Mouse (Mus musculus) left cerebral cortex, adult 8-10 months (tissue): ENCODE results near the gene Narf. TPM values are rescaled to one million over a fixed set of nuclear protein-coding genes. Genes with fewer than 3 reads are reported as not detected.
A peak's percentile ranks its signal among the peaks of the same experiment; 100 is the strongest.

Source experiments
- DNase-seq, 2 experiments: peaks; one replicate each; pipeline ENCODE4 v3.0.0; 2022; ENCODE audit warnings: low spot score in 2 of 2
- total RNA-seq, 4 experiments: library from RNA; stranded (reverse); gene quantifications; 2 replicates each; pipeline ENCODE4 v1.2.4; 2022

The Narf gene
- total RNA-seq, 4 experiments from 2014 or later = 44.1 to 61.8 (median 51.2) TPM

DNA sequence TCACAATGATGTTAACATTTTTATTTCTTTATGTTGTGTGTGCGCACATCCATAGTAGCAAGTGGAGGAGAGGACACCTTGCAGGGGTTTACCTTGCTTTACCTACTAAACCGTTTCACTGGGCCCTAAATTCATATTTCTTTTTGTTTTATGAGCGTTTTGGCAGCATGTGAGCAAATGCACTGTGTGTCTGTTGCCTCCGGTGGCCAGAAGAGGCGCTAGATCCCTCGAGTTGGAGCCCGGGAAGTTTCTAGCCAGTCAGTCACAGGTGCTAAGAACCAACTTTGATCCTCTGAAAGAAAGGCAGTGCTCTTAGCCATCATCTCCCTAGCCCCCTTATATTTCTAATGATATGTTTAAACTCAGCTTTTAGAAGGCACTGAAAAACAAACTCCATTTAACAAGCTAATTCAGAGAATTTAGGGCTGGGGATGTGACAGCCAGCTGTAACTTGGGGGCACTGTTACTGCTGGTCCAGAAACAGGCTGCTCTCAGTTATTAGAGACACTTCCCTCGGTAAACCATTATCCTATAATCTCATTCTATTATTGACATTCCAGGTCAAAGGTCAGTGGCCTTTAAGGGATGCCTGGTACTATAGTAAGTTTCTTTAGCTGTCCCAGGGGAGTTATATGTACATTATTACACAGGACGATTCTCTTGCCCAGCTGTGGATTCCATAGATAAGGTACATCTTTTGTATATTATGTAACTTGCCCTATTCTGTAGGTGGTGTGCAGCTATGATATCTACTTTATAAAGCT, 1.4 kb upstream of the Narf start:
- no peak for DNase-seq

DNA sequence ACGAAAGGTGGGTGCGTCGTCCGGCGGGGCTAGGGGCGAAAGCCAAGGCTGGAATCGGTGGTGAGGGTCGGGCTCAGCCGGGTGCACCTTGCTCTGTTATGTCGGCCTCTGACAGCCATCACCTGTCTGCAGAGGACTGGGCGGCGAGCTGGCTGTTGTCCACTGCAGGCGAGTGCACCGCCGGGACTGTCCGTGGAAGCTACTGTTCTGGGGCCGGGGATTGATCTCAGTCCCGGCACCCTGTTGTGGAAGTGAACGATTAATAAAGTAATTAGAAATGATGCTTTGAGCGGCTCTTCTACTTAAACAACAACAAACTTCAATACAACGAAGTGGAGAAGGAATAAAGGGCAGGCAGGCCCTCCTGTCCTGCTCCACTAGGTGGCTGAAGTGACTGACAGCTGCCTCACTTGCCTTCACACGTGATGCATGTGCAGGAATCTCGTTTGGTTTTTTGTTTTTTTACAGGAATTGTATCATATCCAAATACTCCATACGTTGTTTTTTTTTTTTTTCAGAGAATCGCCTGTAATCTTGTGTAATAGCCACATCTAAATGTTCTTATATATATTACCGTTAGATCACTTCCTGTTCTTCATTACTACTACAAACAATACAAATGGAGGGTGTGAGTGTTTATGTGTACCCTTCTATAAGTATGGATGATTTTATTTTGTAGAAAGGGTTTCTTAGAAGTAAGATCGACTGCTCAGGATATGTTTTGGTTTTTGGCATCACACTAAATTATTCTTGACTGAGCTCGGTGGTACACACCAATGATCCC, 484 bp downstream of the Narf start:
- no peak for DNase-seq

DNA sequence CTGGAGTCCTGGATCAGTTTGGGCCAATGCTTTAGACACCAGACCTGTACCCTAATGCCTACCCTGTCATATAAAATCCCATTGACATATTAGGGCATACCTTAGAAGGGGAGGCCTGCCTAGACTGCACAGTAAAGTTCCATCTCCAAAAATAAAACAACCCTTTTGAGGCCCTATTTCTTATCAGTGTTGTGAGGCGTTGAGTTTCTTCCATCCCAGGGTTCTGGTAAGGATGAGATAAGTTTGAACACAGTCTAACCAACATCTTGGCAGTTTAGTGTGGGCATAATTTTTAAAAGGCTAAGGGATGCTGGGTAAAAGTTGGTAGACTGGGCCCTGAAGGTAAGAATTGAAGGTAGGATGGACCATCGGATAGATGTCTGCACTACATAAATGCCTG, 2.6 kb downstream of the Narf start:
- no peak for DNase-seq

DNA sequence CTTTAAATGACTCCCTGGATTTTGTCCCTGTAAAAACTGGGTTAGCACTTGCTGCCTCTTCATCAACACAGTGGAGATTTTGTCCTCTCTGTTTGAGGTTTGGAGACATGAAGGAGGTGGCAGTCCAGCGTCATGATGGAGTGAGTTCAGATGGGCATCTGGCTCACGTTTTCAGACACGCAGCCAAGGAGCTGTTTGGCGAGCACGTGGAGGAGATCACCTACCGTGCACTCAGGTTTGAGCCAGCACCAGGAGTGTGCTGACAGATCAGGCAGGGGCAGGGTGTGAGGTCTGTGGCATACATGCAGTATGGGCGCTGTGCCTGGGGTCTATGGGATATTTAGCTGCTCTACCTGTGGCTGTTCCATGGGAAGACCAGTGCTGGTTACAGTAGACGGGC, 13.1 kb downstream of the Narf start:
- no peak for DNase-seq

DNA sequence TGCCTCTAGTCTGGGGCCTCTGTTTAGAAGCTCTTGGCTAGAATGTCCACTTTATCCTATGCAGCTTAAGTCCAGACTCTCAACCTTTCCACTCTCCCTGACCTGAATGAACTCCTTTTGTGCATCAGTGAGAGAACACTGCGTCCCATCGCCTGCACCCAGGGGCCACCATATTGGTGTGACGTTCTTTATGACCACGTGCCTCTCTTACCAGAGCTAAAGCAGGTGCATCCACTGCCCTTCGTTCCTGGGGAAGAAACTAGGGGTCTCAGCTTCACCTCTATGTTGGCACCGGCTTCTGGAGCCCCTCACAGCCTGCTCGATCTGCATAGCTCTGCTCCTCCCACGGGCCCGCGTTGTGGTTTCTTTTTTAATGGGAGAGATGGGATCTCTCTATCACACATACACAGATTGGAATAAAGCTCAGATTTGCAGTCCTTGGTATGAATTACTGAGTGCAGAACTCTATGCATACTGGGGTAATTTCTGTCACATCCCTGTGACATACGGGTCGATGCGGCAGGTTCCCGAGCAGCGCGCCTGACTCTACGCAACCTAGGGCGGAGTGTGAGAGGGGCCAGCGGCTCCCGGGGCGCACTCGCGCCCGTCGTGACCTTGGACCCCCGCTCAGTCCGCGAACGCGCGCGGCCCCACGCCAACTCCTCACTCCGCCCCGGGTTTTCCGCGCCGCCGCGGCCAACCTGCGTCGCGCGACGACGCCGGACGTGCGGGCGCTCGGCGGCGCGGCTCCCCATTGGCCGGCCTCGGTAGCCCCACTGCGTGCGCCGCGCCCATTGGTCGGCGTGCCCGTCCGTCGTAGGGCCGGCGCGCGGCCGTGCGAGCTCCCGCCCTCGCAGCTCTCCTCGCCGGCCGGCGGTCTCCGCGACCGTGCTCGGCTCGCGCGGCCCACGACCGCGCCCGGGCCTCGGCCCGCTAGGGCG, 22.4 kb downstream of the Narf start, which contains the start of gene Foxk2:
Foxk2 (plus strand) TSS at position 831 of the 941 bp plus-strand sequence.
- peak; percentile 73 to 89 for DNase-seq

DNA sequence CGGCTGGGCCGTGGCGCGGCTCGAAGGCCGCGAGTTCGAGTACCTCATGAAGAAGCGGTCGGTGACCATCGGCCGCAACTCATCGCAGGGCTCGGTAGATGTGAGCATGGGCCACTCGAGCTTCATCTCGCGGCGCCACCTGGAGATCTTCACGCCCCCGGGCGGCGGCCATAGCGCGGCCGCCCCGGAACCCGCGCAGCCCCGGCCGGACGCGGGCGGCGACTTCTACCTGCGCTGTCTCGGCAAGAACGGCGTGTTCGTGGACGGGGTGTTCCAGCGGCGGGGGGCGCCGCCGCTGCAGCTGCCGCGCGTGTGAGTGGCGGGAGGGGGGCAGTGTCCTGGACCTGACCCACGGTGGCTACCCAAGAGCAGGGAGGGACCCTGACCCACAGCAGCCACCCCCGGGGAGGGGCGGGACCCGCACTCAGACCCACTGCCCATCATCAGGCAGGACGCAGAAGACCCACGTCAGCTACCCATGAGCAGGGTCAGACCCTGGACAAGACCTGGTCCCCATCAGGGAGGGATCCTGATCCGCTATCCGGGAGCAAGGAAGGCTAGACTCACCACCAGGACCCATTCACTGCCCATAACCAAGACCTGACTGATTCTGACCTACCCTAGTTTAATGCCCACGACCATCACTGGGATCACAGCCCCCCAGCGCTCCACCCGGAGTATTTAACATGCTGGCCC, 23.3 kb downstream of the Narf start:
- DNase-seq = peak in 1 of 2 experiments; percentile 54

DNA sequence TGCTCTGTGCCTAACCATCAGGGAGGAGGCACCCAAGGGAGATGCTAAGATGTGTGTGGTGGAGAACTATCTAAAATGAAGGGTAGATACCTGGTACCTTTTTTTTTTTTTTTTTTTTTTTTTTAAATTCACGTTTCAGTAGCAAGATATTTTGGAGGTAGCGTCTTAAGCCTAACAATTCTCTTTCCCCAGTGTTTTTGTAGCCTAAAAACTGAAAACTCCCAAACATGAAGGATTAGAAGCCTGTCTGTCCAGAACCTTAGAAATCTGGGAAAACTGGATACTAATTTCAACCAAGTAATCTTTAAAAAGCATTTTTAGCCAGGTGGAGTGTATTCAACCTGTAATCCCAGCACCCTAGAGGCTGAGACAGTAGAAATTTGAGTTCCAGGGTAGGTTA, 24.0 kb downstream of the Narf start:
- no peak for DNase-seq

DNA sequence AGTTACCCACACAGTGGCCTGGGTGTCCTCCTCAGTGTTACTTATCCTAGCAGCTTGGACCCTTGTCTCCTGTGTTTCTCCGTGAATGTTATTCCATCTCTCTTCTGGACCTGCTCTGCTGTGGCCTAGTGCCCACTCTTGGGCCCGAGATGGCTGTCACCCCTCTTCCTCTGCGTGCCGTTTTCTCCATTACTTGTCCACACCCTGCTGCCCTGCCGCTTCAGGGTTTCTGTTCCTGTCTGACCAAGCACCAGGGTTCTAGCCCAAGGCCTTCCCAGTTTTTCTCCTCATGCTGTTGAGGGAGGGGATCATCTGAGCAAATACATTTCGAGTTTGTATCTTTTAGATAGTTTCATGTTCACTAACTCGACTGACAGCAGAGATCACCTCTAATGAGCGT, 40.5 kb downstream of the Narf start:
- no peak for DNase-seq

DNA sequence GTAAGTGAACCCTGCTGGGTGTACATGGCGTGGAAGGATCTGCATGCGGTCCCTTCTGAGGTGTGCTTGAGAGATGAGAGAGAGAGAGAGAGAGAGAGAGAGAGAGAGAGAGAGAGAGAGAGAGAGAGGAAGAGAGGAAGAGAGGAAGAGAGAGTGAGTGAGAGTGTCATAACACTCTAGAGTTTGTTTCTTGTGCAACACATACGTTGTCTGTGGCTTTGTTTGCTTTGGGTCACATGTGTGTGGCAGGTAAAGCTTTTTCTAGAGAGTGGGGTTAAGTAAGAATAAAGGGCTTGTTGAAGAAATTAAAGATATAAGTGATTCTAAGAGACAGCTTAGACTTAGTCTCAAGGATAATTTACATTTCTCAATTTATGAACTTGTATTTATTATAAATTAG, 41.0 kb downstream of the Narf start:
- DNase-seq = no peak

DNA sequence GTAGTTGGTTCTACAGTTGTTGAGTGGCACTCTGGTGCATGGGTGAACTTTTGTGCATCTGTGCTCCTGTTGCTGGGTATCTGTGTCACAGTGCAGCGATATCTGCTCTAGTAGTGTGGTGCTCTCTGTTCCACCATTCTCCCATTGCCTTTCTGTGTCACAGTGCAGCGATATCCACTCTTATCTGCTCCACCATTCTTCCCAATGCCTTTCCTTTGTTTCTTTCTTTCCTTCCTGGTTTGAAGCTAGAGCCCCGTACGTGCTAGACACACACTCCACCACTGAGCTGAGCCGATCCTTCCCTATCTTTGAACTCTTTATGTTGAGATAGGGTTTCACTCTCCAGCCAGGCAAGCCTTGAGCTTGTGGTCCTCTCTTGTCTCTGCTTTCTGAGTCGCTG, 45.9 kb downstream of the Narf start:
- no peak for DNase-seq

DNA sequence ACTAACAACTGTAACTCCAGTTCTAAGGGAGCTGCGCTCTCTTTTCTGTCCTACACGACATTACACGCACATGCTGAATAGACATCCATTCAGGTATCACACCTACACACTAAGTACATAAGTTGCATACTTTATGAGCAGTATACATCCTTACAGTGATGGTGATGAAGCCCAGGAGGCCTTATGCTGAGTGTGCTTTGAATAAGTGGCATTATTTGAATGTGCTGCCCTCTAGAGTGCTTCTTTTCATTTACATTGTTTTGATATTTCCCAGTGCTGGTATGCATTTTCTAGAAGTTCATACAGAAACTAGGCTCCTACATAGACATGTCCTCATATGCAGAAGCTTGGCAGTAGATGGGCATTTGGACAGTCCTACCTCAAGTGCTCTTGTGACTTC, 52.8 kb downstream of the Narf start:
- DNase-seq = no peak

DNA sequence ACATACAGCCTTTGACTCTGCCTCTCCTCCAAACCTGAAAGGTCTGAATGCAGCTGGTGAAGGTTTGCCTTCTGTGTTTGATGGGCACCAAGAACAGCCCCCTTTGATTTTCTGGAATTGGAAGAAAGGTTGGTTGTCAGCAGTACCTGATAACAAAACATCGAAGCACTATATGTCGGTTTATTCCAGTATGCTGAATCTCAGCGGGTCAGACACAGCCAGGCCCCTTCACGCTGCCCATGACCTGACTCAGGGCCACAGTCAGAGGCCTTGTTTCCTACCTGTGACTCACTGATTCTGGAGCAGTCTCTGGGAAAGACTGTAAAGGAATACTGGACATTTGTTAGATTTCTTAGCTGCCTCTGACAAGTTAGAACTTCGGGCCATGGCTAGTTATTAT, 57.7 kb downstream of the Narf start:
- no peak for DNase-seq

DNA sequence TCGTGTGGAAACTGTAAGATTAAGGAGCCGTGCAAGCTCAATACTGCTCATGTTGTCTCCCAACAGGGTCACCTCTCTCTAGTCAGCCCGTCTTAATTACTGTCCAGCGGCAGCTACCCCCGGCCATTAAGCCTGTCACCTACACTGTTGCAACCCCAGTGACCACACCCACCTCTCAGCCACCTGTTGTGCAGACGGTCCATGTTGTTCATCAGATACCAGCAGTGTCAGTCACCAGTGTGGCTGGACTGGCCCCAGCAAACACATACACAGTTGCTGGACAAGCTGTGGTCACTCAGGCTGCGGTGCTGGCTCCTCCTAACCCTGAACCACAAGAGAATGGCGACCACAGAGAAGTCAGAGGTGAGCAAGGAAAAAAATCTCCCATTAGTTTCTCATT, 61.4 kb downstream of the Narf start:
- DNase-seq = no peak

DNA sequence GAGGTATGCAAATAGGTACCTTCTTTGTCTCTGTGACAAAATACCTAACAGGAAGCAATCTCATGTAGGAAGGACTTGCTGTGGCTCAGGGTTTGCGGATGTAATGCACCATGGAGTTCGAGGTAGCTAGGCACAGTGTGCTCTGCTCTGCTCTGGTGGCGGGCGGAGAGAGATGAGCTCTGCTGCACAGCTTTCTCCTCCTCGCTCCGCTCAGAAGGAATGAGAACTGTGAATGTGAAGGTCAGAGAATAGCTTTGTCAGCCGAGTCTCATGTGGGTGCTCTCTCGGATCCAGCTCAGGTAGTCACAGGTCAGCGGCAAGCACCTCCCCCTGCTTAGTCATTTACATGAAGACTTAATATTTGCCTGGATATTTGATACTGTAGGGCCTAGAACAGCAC, 63.2 kb downstream of the Narf start:
- DNase-seq = no peak

DNA sequence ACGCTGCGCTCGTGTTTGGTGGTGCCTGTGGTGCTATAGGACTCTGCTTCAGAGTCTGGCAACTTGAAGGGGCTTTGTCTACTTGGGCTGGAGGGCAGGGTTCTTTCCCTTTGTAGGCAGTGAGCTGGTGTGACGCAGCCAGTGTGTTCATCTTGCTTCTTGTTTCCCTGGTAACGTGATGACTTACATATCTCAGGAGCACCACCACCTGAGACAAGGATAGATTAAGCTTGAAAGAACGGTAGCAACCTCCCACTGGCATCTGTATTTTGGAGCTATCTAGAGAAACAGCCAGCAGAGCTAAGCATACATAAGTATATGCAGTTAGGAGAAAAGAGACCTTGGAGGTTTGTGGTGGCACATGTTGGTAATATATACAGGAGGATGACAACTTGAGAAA, 68.3 kb downstream of the Narf start:
- peak in 1 of 2 experiments; percentile 80 for DNase-seq

Other genes starting within 250 kb of the Narf start
- 100 to 1,000 TPM; 112 to 116 (median 113) TPM for gene Csnk1d, start 245.9 kb upstream of the Narf start, total RNA-seq
- 1 to 10 TPM; 1.3 to 2.7 (median 1.4) TPM for gene Cd7, start 197.8 kb upstream of the Narf start, total RNA-seq
- gene Sectm1b, start 173.7 kb upstream of the Narf start, total RNA-seq = not detected
- not detected for gene Sectm1a, start 156.0 kb upstream of the Narf start, total RNA-seq
- not detected for gene Tex19.2, start 118.6 kb upstream of the Narf start, total RNA-seq
- gene Tex19.1, start 91.1 kb upstream of the Narf start, total RNA-seq = not detected
- under 1 TPM in 3 of 4 experiments, not detected in 1; 0.18 to 0.50 (median 0.37) TPM for gene Uts2r, start 77.0 kb upstream of the Narf start, total RNA-seq
- gene Hexdc, start 32.8 kb upstream of the Narf start, total RNA-seq = 10 to 100 TPM; 20.8 to 27.9 (median 24.8) TPM
- 10 to 100 TPM in 1 of 4 experiments, 1 to 10 TPM in 3; 7.5 to 10.2 (median 9.5) TPM for gene Ogfod3, start 32.5 kb upstream of the Narf start, total RNA-seq
- 10 to 100 TPM; 19.2 to 25.9 (median 23.0) TPM for gene Cybc1, start 7.9 kb upstream of the Narf start, total RNA-seq
- gene Foxk2, start 22.7 kb downstream of the Narf start, total RNA-seq = 10 to 100 TPM; 78.2 to 84.7 (median 79.9) TPM
- 10 to 100 TPM; 65.2 to 76.1 (median 67.4) TPM for gene Wdr45b, start 117.2 kb downstream of the Narf start, total RNA-seq
- 10 to 100 TPM; 48.4 to 55.6 (median 50.4) TPM for gene Rab40b, start 151.0 kb downstream of the Narf start, total RNA-seq
- gene Fn3krp, start 184.1 kb downstream of the Narf start, total RNA-seq = 10 to 100 TPM; 47.7 to 52.2 (median 50.9) TPM
- gene Fn3k, start 197.7 kb downstream of the Narf start, total RNA-seq = 10 to 100 TPM; 58.6 to 64.2 (median 61.1) TPM
- gene Tbcd, start 214.7 kb downstream of the Narf start, total RNA-seq = 10 to 100 TPM; 39.7 to 45.1 (median 40.9) TPM